Mouse (Mus musculus) right cerebral cortex, postnatal 10 days (tissue): ENCODE results near the gene Atp6v1d.

Source experiments
- DNase-seq, 2 experiments: peaks; one replicate each; pipeline ENCODE4 v3.0.0; 2021; ENCODE audit warnings: low spot score in 2 of 2

Gene Atp6v1d

DNA sequence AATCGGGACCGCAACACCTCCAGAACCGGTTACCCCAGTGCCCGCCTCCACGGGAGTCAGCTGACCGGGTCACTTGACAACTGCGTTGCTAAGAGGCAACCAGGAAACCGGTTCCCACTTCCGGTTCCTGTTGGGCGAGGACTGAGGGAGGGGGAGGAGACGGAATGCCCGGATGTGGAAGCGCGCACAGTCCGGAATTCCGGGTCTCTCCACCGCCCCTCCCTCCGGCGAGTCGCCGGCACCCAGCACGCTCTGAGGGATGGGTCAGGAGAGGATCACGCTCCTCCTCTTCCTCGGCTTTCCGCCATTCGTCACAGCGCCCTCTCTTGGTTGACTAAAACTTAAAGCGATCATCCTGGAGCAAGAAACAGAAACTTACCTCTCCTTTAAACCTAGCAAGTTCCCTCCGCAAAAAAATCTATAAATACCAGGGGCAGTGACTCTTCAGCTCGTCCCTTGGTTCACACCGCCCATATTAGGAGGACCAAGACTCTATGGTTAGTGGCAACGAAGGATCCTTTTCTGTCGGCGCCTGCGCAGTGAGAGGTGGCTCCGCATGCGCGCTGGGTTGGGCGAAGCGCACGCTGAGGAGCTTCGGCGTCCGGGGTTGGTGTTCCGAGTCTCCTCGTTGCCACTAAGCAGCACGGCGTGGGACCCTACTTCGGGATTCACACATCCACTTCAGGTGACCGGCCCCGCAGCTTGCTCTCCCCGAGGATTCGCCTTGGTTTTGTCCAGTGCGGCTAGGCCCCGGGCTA lies at the start of gene Atp6v1d, which contains the start of gene Eif2s1:
Atp6v1d (minus strand) TSS at position 143 of the 758 bp plus-strand sequence.
Eif2s1 (plus strand) TSS at position 324 of the 758 bp plus-strand sequence.
- peak; percentile 99 to 100 for DNase-seq

DNA sequence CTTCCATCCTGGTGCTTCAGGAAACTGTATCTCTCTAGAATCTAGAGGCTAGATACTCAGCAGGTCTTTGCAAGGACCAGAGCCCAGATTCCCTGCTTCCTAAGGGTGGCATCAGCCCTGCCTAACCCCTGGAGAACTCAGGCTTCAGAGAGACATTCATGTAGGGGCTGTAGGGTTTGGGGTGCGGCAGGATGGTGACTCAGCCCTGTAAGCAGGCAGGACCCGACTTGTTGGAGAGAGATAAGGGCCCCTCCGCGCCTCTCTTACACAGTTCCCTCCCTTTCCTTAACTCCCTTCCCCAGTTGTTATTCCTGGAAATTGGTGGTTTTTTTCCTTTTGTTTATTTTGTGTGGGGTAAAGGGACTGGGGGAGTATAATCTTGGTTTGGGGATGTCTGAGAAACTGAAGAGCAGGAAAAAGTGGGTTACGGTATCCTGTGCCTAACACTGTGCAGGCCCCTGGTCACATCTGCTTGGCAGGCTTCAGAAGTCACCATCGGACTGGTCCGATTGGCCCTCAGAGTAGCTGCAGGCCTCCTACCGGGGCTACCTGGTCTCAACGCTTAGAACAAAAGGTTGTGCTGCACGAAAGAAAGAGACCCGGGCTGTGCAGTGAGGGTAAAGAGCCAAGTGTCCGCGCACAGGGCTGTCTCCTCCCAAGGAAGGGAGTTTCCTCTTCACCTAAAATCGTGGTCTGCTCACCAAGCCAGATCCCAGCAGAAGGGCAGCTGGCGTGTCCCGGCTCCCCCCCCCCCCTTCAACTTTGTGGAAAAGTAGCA lies 49.4 kb upstream of the Atp6v1d start:
- no peak for DNase-seq

GRCm38 (mm10) chr12:78908081-78908605 lies 46.7 kb upstream of the Atp6v1d start:
- DNase-seq = no peak

DNA sequence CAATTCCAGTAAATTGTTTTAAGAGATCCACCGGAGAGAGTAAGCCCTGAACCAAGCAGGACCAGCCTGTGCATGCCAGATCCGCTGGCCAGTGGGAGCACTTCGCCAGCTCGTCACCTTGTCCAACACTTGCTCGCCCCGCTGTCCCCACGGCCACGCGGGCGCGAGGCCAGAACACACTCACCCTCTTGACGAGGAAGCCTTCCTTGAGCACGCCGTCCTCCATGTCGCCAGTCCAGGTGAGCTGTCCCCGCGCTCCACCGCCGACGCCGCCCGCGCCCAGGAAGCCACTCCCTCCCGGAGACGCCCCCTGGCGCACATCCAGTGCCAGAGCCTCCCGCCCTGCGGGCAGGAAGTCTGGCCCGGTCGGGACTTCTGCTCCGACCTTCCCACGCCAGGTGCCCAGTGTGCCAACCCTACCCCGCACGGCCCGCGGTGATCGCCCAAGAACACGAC lies 45.3 kb upstream of the Atp6v1d start, which contains the start of gene Plek2:
Plek2 (minus strand) TSS at position 258 of the 456 bp plus-strand sequence.
- peak in 1 of 2 experiments; percentile 29 for DNase-seq

DNA sequence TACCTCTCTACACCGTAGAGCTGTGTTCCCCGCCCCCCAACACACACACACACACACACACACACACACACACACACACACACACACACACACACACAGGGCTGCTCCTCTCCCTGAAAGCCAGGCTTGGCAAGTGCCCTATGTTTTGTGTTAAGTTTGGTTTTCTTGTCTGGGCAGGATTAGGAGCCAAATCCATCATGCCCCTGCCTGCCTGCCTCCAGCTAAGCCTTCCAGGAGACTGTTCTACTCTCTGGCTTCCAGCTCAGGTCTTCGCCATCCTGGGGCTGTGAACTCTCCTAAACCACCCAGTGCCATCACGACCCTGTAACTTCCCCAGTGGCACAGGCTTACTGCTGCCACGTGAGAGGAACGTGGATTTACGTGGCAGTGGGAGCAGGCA lies 43.1 kb upstream of the Atp6v1d start:
- no peak for DNase-seq

GRCm38 (mm10) chr12:78903313-78903712 lies 41.9 kb upstream of the Atp6v1d start:
- no peak for DNase-seq

DNA sequence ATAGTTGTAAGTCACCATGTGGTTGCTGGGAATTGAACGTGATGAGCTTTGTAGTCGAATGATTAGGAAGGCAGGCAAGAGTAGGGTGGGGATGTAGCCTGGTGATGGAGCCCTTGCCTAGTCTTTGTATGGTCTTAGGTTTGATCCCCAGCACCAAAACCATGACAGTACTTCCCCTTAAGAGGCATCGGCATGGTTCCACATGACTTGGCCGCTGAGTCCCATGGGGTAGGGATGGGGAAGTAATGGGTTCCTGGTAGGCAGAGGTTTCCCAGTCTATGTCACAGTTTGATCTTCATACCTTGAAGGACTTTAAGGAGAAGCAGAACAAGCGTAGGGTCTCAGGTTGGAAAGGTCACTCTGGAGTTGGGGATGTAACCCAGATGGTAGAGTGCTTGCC lies 40.0 kb upstream of the Atp6v1d start:
- no peak for DNase-seq

DNA sequence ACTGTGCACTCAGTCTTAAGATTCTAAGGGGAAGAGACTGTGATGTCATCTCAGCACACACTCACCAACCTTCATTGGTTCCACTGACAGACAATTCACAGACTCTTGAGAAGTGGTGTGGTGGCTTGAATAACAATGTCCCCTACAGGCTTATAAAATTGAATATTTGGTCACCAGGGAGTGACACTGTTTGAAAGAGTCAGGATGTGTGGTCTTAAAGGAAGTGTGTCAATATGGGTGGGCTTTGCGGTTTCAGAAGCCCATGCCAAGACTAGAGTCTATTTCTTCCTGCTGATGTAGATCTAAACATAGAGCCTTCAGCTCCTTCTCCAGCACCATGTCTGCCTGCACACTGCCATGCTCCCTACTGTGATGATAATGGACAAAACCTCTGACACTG lies 36.4 kb upstream of the Atp6v1d start:
- DNase-seq = no peak

DNA sequence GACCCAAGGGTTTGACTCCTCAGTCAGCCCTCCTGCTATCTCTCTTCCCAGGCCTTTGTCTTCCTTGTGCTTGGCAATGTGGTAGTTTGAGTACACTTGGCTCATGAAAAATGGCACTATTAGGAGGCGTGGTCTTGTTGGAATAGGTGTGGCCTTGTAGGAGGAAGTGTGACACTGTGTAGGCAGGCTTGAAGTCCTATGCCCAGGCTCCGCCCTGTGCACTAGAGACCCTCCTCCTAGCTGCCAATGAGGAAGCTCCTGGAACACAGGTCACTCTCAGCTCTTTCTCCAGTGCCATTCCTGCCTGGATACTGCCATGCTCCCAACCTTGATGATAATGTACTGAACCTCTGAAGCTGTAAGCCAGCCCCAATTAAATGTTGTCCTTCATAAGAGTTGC lies 29.7 kb upstream of the Atp6v1d start:
- no peak for DNase-seq

- DNase-seq = no peak
Observed at GRCm38 (mm10) chr12:78890062-78890461, 28.6 kb upstream of the Atp6v1d start.

- no peak for DNase-seq
Observed at GRCm38 (mm10) chr12:78874581-78874980, 13.1 kb upstream of the Atp6v1d start.

DNA sequence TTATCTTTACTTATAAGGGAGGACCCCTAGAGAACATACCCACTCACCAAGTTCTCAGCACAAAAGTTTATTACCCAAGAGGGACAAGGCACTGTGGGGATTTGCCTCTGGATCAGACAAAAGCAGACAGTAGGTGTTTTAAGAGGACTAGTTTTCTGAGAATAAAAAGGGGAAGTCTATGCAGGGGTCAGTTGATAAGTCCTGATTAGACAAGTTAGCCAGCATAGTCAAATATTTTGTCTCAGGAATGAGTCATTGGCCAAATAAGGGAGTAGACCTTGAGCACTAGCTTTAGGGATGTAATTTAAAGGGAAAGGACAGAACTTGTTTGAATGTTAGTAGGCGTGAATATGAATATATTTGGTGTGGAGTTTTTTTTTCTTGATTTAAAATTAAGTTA lies 6.7 kb upstream of the Atp6v1d start:
- no peak for DNase-seq

- DNase-seq = peak in 1 of 2 experiments; percentile 25
Observed at GRCm38 (mm10) chr12:78865434-78865833, 4.0 kb upstream of the Atp6v1d start.

- DNase-seq = no peak
Observed at GRCm38 (mm10) chr12:78862254-78862730, 854 bp upstream of the Atp6v1d start.

- DNase-seq = peak in 1 of 2 experiments; percentile 33
Observed at GRCm38 (mm10) chr12:78860921-78861495, 430 bp downstream of the Atp6v1d start.

DNA sequence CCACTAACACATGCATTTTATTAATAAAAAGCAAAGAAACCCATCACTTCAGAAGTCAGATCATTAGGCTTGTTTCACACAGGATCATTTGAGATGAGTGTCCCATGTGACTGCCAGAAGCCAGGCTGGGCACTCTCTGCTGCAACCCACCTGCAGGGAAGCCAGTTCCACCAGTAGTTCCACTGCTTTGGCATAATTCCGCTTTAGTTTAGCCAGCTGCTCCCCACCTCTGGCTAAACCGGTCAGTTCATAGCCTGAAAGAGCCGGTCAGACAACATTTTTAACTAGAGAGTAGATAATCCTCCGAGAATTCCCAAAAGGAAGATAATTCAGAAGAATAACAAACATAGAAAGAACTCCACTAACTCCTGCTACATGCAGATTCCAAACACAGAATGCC lies 13.2 kb downstream of the Atp6v1d start:
- no peak for DNase-seq

DNA sequence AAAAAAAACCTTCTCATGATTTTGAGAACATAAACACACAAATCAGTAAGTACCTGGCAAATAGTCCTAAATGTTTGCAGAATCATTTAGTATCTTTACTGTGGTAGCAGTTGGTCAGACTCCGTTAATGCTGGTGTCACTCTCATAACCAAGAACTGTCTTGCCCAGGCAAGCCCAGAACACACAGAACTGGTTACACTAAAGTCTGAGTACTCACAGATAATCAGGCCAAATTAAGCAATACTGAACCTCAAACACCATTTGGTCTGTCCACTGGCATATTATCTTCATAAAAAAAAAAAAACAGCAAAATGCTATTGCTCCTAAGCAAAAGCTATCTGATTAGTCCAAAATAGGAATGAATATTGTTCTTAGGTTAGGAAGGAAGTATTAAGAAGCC lies 19.0 kb downstream of the Atp6v1d start:
- no peak for DNase-seq

DNA sequence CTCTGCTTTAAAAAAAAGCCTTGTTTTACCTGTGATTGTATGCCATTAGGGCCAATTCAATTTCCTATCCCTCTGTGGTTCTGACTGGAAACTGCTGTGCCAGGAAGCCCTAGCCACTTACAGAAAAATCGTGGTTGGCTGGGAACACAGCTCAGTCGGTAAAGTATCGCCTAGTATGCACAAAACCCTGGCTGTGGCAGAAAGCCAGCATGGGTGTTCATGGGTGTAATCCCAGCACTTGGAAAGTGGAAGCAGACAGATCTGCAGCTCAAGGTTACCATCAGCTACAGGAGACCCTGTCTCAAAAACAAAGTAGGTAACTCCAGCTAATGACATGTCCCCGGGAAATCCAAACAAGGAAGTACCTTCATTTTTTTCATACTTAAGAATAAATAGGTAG lies 21.5 kb downstream of the Atp6v1d start:
- DNase-seq = no peak

DNA sequence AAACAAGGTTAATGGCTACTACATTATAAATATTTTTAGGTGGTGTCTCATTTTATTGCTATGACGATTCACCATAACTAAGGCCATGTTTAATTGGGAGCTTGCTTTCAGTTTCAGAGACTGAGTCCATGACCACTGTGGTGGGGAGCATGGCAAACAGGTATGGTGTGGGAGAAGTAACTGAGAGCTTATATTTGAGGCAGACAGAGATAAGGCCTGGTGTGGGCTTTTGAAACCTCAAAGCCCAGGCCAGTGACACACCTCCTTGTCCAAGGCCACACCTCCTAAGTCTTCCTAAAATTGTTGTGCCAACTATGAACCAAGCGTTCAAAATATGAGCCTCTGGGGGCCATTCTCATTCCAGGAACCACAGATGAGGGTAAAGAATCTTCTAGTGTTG lies 26.9 kb downstream of the Atp6v1d start:
- no peak for DNase-seq

GRCm38 (mm10) chr12:78814437-78814836 lies 47.0 kb downstream of the Atp6v1d start:
- DNase-seq = no peak

- DNase-seq = no peak
Observed at GRCm38 (mm10) chr12:78801836-78802235, 59.6 kb downstream of the Atp6v1d start.

- DNase-seq = no peak
Observed at GRCm38 (mm10) chr12:78800036-78800435, 61.4 kb downstream of the Atp6v1d start.
